Mouse (Mus musculus) embryonic facial prominence, embryonic 14.5 days (tissue): ENCODE results near the gene Ern1. TPM values are rescaled to one million over a fixed set of nuclear protein-coding genes. Genes with fewer than 3 reads are reported as not detected.

Source experiments
- ATAC-seq: fragments of 200-750 bp; cut with Nextera tagmentation; 2 replicates; pipeline ENCODE4 v1.8.0; 2017; ENCODE audit warnings: low read depth, moderate number of reproducible peaks, moderate TSS enrichment
- DNase-seq: peaks from one replicate; pipeline ENCODE4 v3.0.0-alpha.2; 2015; ENCODE audit warnings: low spot score
- H3K27ac ChIP-seq: fragments of 300-500 bp; sonication (generic); replicated peaks from 2 replicates; pipeline ENCODE4 v1.5.1; 2014; ENCODE audit warnings: low read depth, mild to moderate bottlenecking, low read length, moderate library complexity
- H3K27me3 ChIP-seq: fragments of 300-500 bp; sonication (generic); replicated peaks from 2 replicates; pipeline ENCODE4 v1.6.1; 2014; ENCODE audit warnings: low read length; ENCODE audit not compliant: control insufficient read depth, insufficient read depth
- H3K36me3 ChIP-seq: fragments of 300-500 bp; sonication (generic); 2 replicates; pipeline ENCODE4 v1.6.1; 2014; ENCODE audit warnings: low read length, mixed read lengths; ENCODE audit not compliant: control insufficient read depth, insufficient read depth
- H3K4me1 ChIP-seq: fragments of 300-500 bp; sonication (generic); 2 replicates; pipeline ENCODE4 v1.6.1; 2014; ENCODE audit warnings: antibody characterized with exemption, low read length; ENCODE audit not compliant: control insufficient read depth, insufficient read depth
- H3K4me2 ChIP-seq: fragments of 300-500 bp; sonication (generic); 2 replicates; pipeline ENCODE4 v1.6.1; 2014; ENCODE audit warnings: low read depth, mild to moderate bottlenecking, low read length, moderate library complexity, mixed read lengths
- H3K4me3 ChIP-seq: fragments of 300-500 bp; sonication (generic); 2 replicates; pipeline ENCODE4 v1.5.1; 2014; ENCODE audit warnings: low read depth, mild to moderate bottlenecking, low read length
- H3K9ac ChIP-seq: fragments of 300-500 bp; sonication (generic); 2 replicates; pipeline ENCODE4 v1.6.1; 2014; ENCODE audit warnings: low read depth, mild to moderate bottlenecking, low read length, moderate library complexity, mixed read lengths
- H3K9me3 ChIP-seq: fragments of 300-500 bp; sonication (generic); 2 replicates; pipeline ENCODE4 v1.6.1; 2016; ENCODE audit warnings: low read length; ENCODE audit not compliant: control insufficient read depth
- WGBS: fragments of 180-500 bp; shearing (Covaris S2); extraction: QIAGEN DNeasy Blood & Tissue Kit; methylation state at CpG from one replicate; pipeline ENCODE4 v1.1.7; 2014; 5-methylcytosine and 5-hydroxymethylcytosine counted together
- polyA plus RNA-seq: library from polyadenylated mRNA; unstranded; fragments of >200 nt; fragmentation: Nextera tagmentation; extraction: Ambion mirVana; gene quantifications from 2 replicates; pipeline ENCODE4 v1.2.1, GENCODE M21; 2014

Gene Ern1
- polyA plus RNA-seq, 1 experiment from 2014 or later, result 7.0 TPM

GRCm38 (mm10) chr11:106381883-106382282 is 105.8 kb downstream of the Ern1 start:
- no peaks in the 10 kb centered on the region for H3K9me3 ChIP-seq
- H3K4me1 ChIP-seq, result no peaks in the 10 kb centered on the region
- H3K27me3 ChIP-seq, result no peaks in the 10 kb centered on the region
- peak overlapping the region; percentile 67; the same call in 1 of the 2 replicates for H3K27ac ChIP-seq
- no peak for DNase-seq
- 0 out of 2 replicates have a peak overlapping the region, but pooled peaks have one; percentile 6 for H3K4me3 ChIP-seq
- peak overlapping the region; percentile 1; the same call in 1 of the 2 replicates for H3K4me2 ChIP-seq
- no peaks in the 10 kb centered on the region for H3K36me3 ChIP-seq
- H3K9ac ChIP-seq, result no peak overlapping the region; the same call in 1 of the 2 replicates
- no peak for ATAC-seq
- WGBS, result 74% methylated on average over 7 of the region's 7 CpGs

- Histone ChIP-seq H3K4me2 (peak overlapping the region; percentile 1; the same call in 1 of the 2 replicates), H3K9ac (no peak overlapping the region)
- WGBS, result 82% methylated on average over 11 of the region's 11 CpGs
These were observed 106.6 kb downstream of the Ern1 start for GRCm38 (mm10) chr11:106381011-106381410.

GRCm38 (mm10) chr11:106374979-106375378 is 112.7 kb downstream of the Ern1 start:
- 0 out of 2 replicates have a peak overlapping the region, but pooled peaks have one; percentile 31 for H3K27ac ChIP-seq
- ATAC-seq (no peak), DNase-seq (no peak)
- WGBS, result 80% methylated on average over 5 of the region's 5 CpGs
- no peaks in the 10 kb centered on the region for H3K27me3 ChIP-seq
- no peak overlapping the region for H3K9ac ChIP-seq
- H3K4me2 ChIP-seq, result no peak overlapping the region
- H3K9me3 ChIP-seq, result no peaks in the 10 kb centered on the region
- no peak overlapping the region for H3K4me3 ChIP-seq
- H3K36me3 ChIP-seq, result no peaks in the 10 kb centered on the region
- H3K4me1 ChIP-seq, result 0 out of 2 replicates have a peak, but pooled peaks cover 6% of the 10 kb centered on the region

More at GRCm38 (mm10) chr11:106381011-106381410, 106.6 kb downstream of the Ern1 start:
- no peak for DNase-seq
- Histone ChIP-seq H3K36me3 (no peaks in the 10 kb centered on the region), H3K9me3 (no peaks in the 10 kb centered on the region), H3K27me3 (no peaks in the 10 kb centered on the region), H3K4me3 (0 out of 2 replicates have a peak overlapping the region, but pooled peaks have one; percentile 0), H3K4me1 (no peaks in the 10 kb centered on the region), H3K27ac (no peak overlapping the region)
- no peak for ATAC-seq

GRCm38 (mm10) chr11:106374559-106374958 is 113.1 kb downstream of the Ern1 start:
- Histone ChIP-seq H3K9me3 (no peaks in the 10 kb centered on the region), H3K4me3 (no peak overlapping the region), H3K9ac (0 out of 2 replicates have a peak overlapping the region, but pooled peaks have one; percentile 11), H3K36me3 (no peaks in the 10 kb centered on the region), H3K4me2 (no peak overlapping the region), H3K27me3 (no peaks in the 10 kb centered on the region), H3K4me1 (0 out of 2 replicates have a peak, but pooled peaks cover 6% of the 10 kb centered on the region), H3K27ac (peak overlapping the region; percentile 31; the same call in 1 of the 2 replicates)
- WGBS, result 33% methylated on average over 8 of the region's 9 CpGs
- DNase-seq (peak; percentile 68), ATAC-seq (peak; percentile 77)

- peak; percentile 78 for ATAC-seq
- no peaks in the 10 kb centered on the region for H3K36me3 ChIP-seq
These were observed 113.7 kb downstream of the Ern1 start for GRCm38 (mm10) chr11:106373998-106374397.

GRCm38 (mm10) chr11:106366316-106366715 is 121.3 kb downstream of the Ern1 start:
- H3K27ac ChIP-seq, result no peak overlapping the region
- no peaks in the 10 kb centered on the region for H3K36me3 ChIP-seq
- H3K9ac ChIP-seq, result no peak overlapping the region
- ATAC-seq (peak; percentile 60; the same call in 1 of the 2 replicates), DNase-seq (peak; percentile 80)
- 4% methylated on average over 3 of the region's 3 CpGs for WGBS
- no peak overlapping the region for H3K4me3 ChIP-seq
- H3K4me2 ChIP-seq, result no peak overlapping the region
- no peaks in the 10 kb centered on the region for H3K27me3 ChIP-seq
- H3K9me3 ChIP-seq, result no peaks in the 10 kb centered on the region
- peaks cover 9% of the 10 kb centered on the region for H3K4me1 ChIP-seq

More at GRCm38 (mm10) chr11:106373998-106374397, 113.7 kb downstream of the Ern1 start:
- Histone ChIP-seq H3K9me3 (no peaks in the 10 kb centered on the region), H3K4me3 (no peak overlapping the region), H3K4me1 (0 out of 2 replicates have a peak, but pooled peaks cover 6% of the 10 kb centered on the region), H3K4me2 (no peak overlapping the region), H3K9ac (0 out of 2 replicates have a peak overlapping the region, but pooled peaks have one; percentile 11), H3K27me3 (no peaks in the 10 kb centered on the region), H3K27ac (no peak overlapping the region; the same call in 1 of the 2 replicates)
- 33% methylated on average over 11 of the region's 11 CpGs for WGBS
- no peak for DNase-seq

GRCm38 (mm10) chr11:106365366-106365765 is 122.3 kb downstream of the Ern1 start, which contains the start of gene Prr29:
Gene Prr29 (plus strand): TSS chr11:106365472.
- Histone ChIP-seq H3K36me3 (no peaks in the 10 kb centered on the region), H3K9ac (peak within 1 kb of the TSS; percentile 6; the same call in 1 of the 2 replicates), H3K4me3 (no peak within 1 kb of the TSS), H3K4me2 (peak within 1 kb of the TSS; percentile 31), H3K4me1 (peaks cover 9% of the 10 kb centered on the region), H3K9me3 (no peaks in the 10 kb centered on the region), H3K27ac (no peak within 1 kb of the TSS), H3K27me3 (no peaks in the 10 kb centered on the region)
- DNase-seq (no peak), ATAC-seq (no peak)
- WGBS, result 67% methylated on average over 6 of the region's 10 CpGs

- 16% methylated on average over 9 of the region's 11 CpGs for WGBS
- H3K4me2 ChIP-seq, result peak overlapping the region; percentile 31
- H3K36me3 ChIP-seq, result no peaks in the 10 kb centered on the region
- H3K4me3 ChIP-seq, result no peak overlapping the region
- no peaks in the 10 kb centered on the region for H3K27me3 ChIP-seq
- ATAC-seq, result peak; percentile 67
- peaks cover 9% of the 10 kb centered on the region for H3K4me1 ChIP-seq
- H3K9ac ChIP-seq, result peak overlapping the region; percentile 6; the same call in 1 of the 2 replicates
- H3K27ac ChIP-seq, result no peak overlapping the region
- peak; percentile 43 for DNase-seq
- H3K9me3 ChIP-seq, result no peaks in the 10 kb centered on the region
These were observed 122.9 kb downstream of the Ern1 start for GRCm38 (mm10) chr11:106364712-106365111.

GRCm38 (mm10) chr11:106359350-106359749 is 128.3 kb downstream of the Ern1 start:
- H3K4me2 ChIP-seq, result no peak overlapping the region
- H3K9ac ChIP-seq, result no peak overlapping the region
- ATAC-seq (no peak), DNase-seq (no peak)
- H3K27me3 ChIP-seq, result no peaks in the 10 kb centered on the region
- H3K36me3 ChIP-seq, result no peaks in the 10 kb centered on the region
- H3K4me1 ChIP-seq, result no peaks in the 10 kb centered on the region
- H3K9me3 ChIP-seq, result no peaks in the 10 kb centered on the region
- WGBS, result 25% methylated on average over 5 of the region's 5 CpGs
- H3K4me3 ChIP-seq, result no peak overlapping the region
- no peak overlapping the region for H3K27ac ChIP-seq
